Mouse (Mus musculus) heart, embryonic 15.5 days (tissue): ENCODE data around the gene Fbxo46. TPM values are rescaled to one million over a fixed set of nuclear protein-coding genes. Genes with fewer than 3 reads are reported as not detected.

ENCODE experiments used
- ATAC-seq: fragments of 200-750 bp; cut with Nextera tagmentation; replicated peaks from 2 replicates; pipeline ENCODE4 v1.8.0; 2017; ENCODE audit warnings: low read depth, moderate TSS enrichment; ENCODE audit not compliant: insufficient number of reproducible peaks, insufficient read depth, low FRiP score
- H3K27ac ChIP-seq: fragments of 300-500 bp; sonication (generic); 2 replicates; pipeline ENCODE4 v1.5.1; 2015; ENCODE audit warnings: mild to moderate bottlenecking, inconsistent platforms
- H3K27me3 ChIP-seq: fragments of 300-500 bp; sonication (generic); 2 replicates; pipeline ENCODE4 v1.6.1; 2015; ENCODE audit warnings: inconsistent platforms
- H3K36me3 ChIP-seq: fragments of 300-500 bp; sonication (generic); 2 replicates; pipeline ENCODE4 v1.6.1; 2015; ENCODE audit warnings: mild to moderate bottlenecking, inconsistent platforms
- H3K4me1 ChIP-seq: fragments of 300-500 bp; sonication (generic); replicated peaks from 2 replicates; pipeline ENCODE4 v1.6.1; 2015; ENCODE audit warnings: inconsistent platforms
- H3K4me2 ChIP-seq: fragments of 300-500 bp; sonication (generic); 2 replicates; pipeline ENCODE4 v1.6.1; 2015; ENCODE audit warnings: inconsistent platforms, mild to moderate bottlenecking, moderate library complexity
- H3K4me3 ChIP-seq: fragments of 300-500 bp; sonication (generic); 2 replicates; pipeline ENCODE4 v1.5.1; 2015; ENCODE audit warnings: mild to moderate bottlenecking, inconsistent platforms
- H3K9ac ChIP-seq: fragments of 300-500 bp; sonication (generic); 2 replicates; pipeline ENCODE4 v1.6.1; 2015; ENCODE audit warnings: mild to moderate bottlenecking, inconsistent platforms
- H3K9me3 ChIP-seq: fragments of 300-500 bp; sonication (generic); replicated peaks from 2 replicates; pipeline ENCODE4 v1.6.1; 2016; ENCODE audit warnings: inconsistent platforms
- WGBS: fragments of 180-500 bp; shearing (Covaris S2); methylation state at CpG from one replicate; pipeline ENCODE4 v1.1.7; 2015; ENCODE audit warnings: mixed read lengths; 5-methylcytosine and 5-hydroxymethylcytosine counted together
- polyA plus RNA-seq: library from polyadenylated mRNA; unstranded; fragments of >200 nt; fragmentation: Nextera tagmentation; extraction: Ambion mirVana; gene quantifications from 2 replicates; pipeline ENCODE4 v1.2.1, GENCODE M21; 2015

The Fbxo46 gene
- polyA plus RNA-seq, 1 experiment from 2014 or later: 7.3 TPM

GRCm38 (mm10) chr7:19083096-19083495, 36.6 kb upstream of the Fbxo46 start:
- H3K4me2 ChIP-seq: peak overlapping the region; percentile 63
- peak overlapping the region; percentile 46 for H3K4me3 ChIP-seq
- peaks cover 74% of the 10 kb centered on the region for H3K4me1 ChIP-seq
- peaks cover 43% of the 10 kb centered on the region for H3K36me3 ChIP-seq
- peak; percentile 61 for ATAC-seq
- H3K27ac ChIP-seq: peak overlapping the region; percentile 86
- H3K9me3 ChIP-seq: no peaks in the 10 kb centered on the region
- H3K9ac ChIP-seq: peak overlapping the region; percentile 47
- WGBS: 24% methylated on average over 6 of the region's 6 CpGs
- no peaks in the 10 kb centered on the region for H3K27me3 ChIP-seq

- peak within 1 kb of the TSS; percentile 46 for H3K4me3 ChIP-seq
- peaks cover 43% of the 10 kb centered on the region for H3K36me3 ChIP-seq
- H3K9me3 ChIP-seq: no peaks in the 10 kb centered on the region
- peaks cover 71% of the 10 kb centered on the region for H3K4me1 ChIP-seq
- no peaks in the 10 kb centered on the region for H3K27me3 ChIP-seq
- peak within 1 kb of the TSS; percentile 86 for H3K27ac ChIP-seq
- 27% methylated on average over 10 of the region's 10 CpGs for WGBS
- peak within 1 kb of the TSS; percentile 47 for H3K9ac ChIP-seq
- H3K4me2 ChIP-seq: peak within 1 kb of the TSS; percentile 63
- peak; percentile 71 for ATAC-seq
These were observed 36.0 kb upstream of the Fbxo46 start, which contains the start of gene Dmpk for GRCm38 (mm10) chr7:19083701-19084100. Gene Dmpk (plus strand): TSS chr7:19083849.

- Histone ChIP-seq H3K36me3 (peaks cover 43% of the 10 kb centered on the region), H3K4me1 (peaks cover 69% of the 10 kb centered on the region), H3K27me3 (no peaks in the 10 kb centered on the region), H3K4me3 (peak overlapping the region; percentile 46), H3K27ac (peak overlapping the region; percentile 86), H3K9ac (peak overlapping the region; percentile 47), H3K9me3 (no peaks in the 10 kb centered on the region), H3K4me2 (peak overlapping the region; percentile 63)
- WGBS: 44% methylated on average over 6 of the region's 6 CpGs
- no peak; the same call in 1 of the 2 replicates for ATAC-seq
These were observed 35.3 kb upstream of the Fbxo46 start for GRCm38 (mm10) chr7:19084277-19084771.

- peak overlapping the region; percentile 46 for H3K4me3 ChIP-seq
- no peak for ATAC-seq
- peaks cover 46% of the 10 kb centered on the region for H3K36me3 ChIP-seq
- 30% methylated on average over 9 of the region's 9 CpGs for WGBS
- H3K27me3 ChIP-seq: no peaks in the 10 kb centered on the region
- peaks cover 69% of the 10 kb centered on the region for H3K4me1 ChIP-seq
- H3K9ac ChIP-seq: peak overlapping the region; percentile 12
- no peaks in the 10 kb centered on the region for H3K9me3 ChIP-seq
- peak overlapping the region; percentile 86 for H3K27ac ChIP-seq
- peak overlapping the region; percentile 63 for H3K4me2 ChIP-seq
These were observed 34.7 kb upstream of the Fbxo46 start for GRCm38 (mm10) chr7:19084921-19085473.

- Histone ChIP-seq H3K4me1 (peaks cover 69% of the 10 kb centered on the region), H3K4me3 (peak overlapping the region; percentile 46), H3K9me3 (no peaks in the 10 kb centered on the region), H3K36me3 (peaks cover 46% of the 10 kb centered on the region), H3K27ac (peak overlapping the region; percentile 86), H3K4me2 (peak overlapping the region; percentile 63), H3K27me3 (0 out of 2 replicates have a peak, but pooled peaks cover under 1% of the 10 kb centered on the region), H3K9ac (peak overlapping the region; percentile 12)
- WGBS: 6% methylated on average over 6 of the region's 6 CpGs
- no peak for ATAC-seq
These were observed 34.2 kb upstream of the Fbxo46 start for GRCm38 (mm10) chr7:19085495-19085894.

GRCm38 (mm10) chr7:19086042-19086441, 33.6 kb upstream of the Fbxo46 start:
- peaks cover 45% of the 10 kb centered on the region for H3K36me3 ChIP-seq
- ATAC-seq: no peak
- H3K27me3 ChIP-seq: 0 out of 2 replicates have a peak, but pooled peaks cover 3% of the 10 kb centered on the region
- peak overlapping the region; percentile 46; the same call in 1 of the 2 replicates for H3K4me3 ChIP-seq
- WGBS: 12% methylated on average over 14 of the region's 14 CpGs
- peaks cover 68% of the 10 kb centered on the region for H3K4me1 ChIP-seq
- H3K4me2 ChIP-seq: peak overlapping the region; percentile 63
- H3K9ac ChIP-seq: peak overlapping the region; percentile 12; the same call in 1 of the 2 replicates
- no peaks in the 10 kb centered on the region for H3K9me3 ChIP-seq
- peak overlapping the region; percentile 86 for H3K27ac ChIP-seq

GRCm38 (mm10) chr7:19086760-19087159, 32.9 kb upstream of the Fbxo46 start:
- peaks cover 37% of the 10 kb centered on the region for H3K36me3 ChIP-seq
- H3K4me2 ChIP-seq: no peak overlapping the region
- no peak overlapping the region for H3K4me3 ChIP-seq
- no peak overlapping the region for H3K9ac ChIP-seq
- H3K9me3 ChIP-seq: no peaks in the 10 kb centered on the region
- H3K27me3 ChIP-seq: 0 out of 2 replicates have a peak, but pooled peaks cover 3% of the 10 kb centered on the region
- H3K4me1 ChIP-seq: peaks cover 64% of the 10 kb centered on the region
- WGBS: 68% methylated on average over 18 of the region's 18 CpGs
- ATAC-seq: no peak
- no peak overlapping the region for H3K27ac ChIP-seq

GRCm38 (mm10) chr7:19088813-19089212, 30.8 kb upstream of the Fbxo46 start:
- peaks cover 62% of the 10 kb centered on the region for H3K4me1 ChIP-seq
- H3K36me3 ChIP-seq: peaks cover 35% of the 10 kb centered on the region
- WGBS: 46% methylated on average over 10 of the region's 10 CpGs
- 0 out of 2 replicates have a peak, but pooled peaks cover 3% of the 10 kb centered on the region for H3K27me3 ChIP-seq
- no peak overlapping the region for H3K9ac ChIP-seq
- ATAC-seq: no peak
- no peaks in the 10 kb centered on the region for H3K9me3 ChIP-seq
- H3K4me3 ChIP-seq: no peak overlapping the region
- H3K4me2 ChIP-seq: no peak overlapping the region
- H3K27ac ChIP-seq: no peak overlapping the region

GRCm38 (mm10) chr7:19091913-19092312, 27.7 kb upstream of the Fbxo46 start:
- Histone ChIP-seq H3K36me3 (peaks cover 35% of the 10 kb centered on the region), H3K4me3 (no peak overlapping the region), H3K27ac (peak overlapping the region; percentile 97), H3K9me3 (no peaks in the 10 kb centered on the region), H3K9ac (peak overlapping the region; percentile 48; the same call in 1 of the 2 replicates), H3K4me2 (peak overlapping the region; percentile 96), H3K27me3 (0 out of 2 replicates have a peak, but pooled peaks cover 3% of the 10 kb centered on the region), H3K4me1 (peaks cover 43% of the 10 kb centered on the region)
- ATAC-seq: no peak
- WGBS: 54% methylated on average over 17 of the region's 17 CpGs

GRCm38 (mm10) chr7:19092381-19093173, 27.1 kb upstream of the Fbxo46 start:
- peak overlapping the region; percentile 48 for H3K9ac ChIP-seq
- peak overlapping the region; percentile 97 for H3K27ac ChIP-seq
- peak overlapping the region; percentile 96 for H3K4me2 ChIP-seq
- ATAC-seq: peak; percentile 47
- no peaks in the 10 kb centered on the region for H3K9me3 ChIP-seq
- H3K27me3 ChIP-seq: 0 out of 2 replicates have a peak, but pooled peaks cover 3% of the 10 kb centered on the region
- WGBS: 8% methylated on average over 38 of the region's 38 CpGs
- H3K4me3 ChIP-seq: peak overlapping the region; percentile 85
- H3K4me1 ChIP-seq: peaks cover 47% of the 10 kb centered on the region
- H3K36me3 ChIP-seq: peaks cover 35% of the 10 kb centered on the region

GRCm38 (mm10) chr7:19093174-19093521, 26.5 kb upstream of the Fbxo46 start:
- peaks cover 52% of the 10 kb centered on the region for H3K4me1 ChIP-seq
- H3K9me3 ChIP-seq: no peaks in the 10 kb centered on the region
- ATAC-seq: peak; percentile 60
- 0 out of 2 replicates have a peak, but pooled peaks cover 3% of the 10 kb centered on the region for H3K27me3 ChIP-seq
- peak overlapping the region; percentile 96 for H3K4me2 ChIP-seq
- 0% methylated on average over 14 of the region's 15 CpGs for WGBS
- peak overlapping the region; percentile 48; the same call in 1 of the 2 replicates for H3K9ac ChIP-seq
- peak overlapping the region; percentile 97 for H3K27ac ChIP-seq
- H3K4me3 ChIP-seq: peak overlapping the region; percentile 85
- peaks cover 32% of the 10 kb centered on the region for H3K36me3 ChIP-seq
